Mouse (Mus musculus): ENCODE measurements around the gene Cfap99. TPM values are rescaled to one million over a fixed set of nuclear protein-coding genes. Genes with fewer than 3 reads are reported as not detected.
A peak's percentile ranks its signal among the peaks of the same experiment; 100 is the strongest.

Cfap99 gene
- not detected in 2 replicates for total RNA-seq (2014; fragmentation: Nextera tagmentation)
- total RNA-seq (2017): not detected in 2 replicates

DNA sequence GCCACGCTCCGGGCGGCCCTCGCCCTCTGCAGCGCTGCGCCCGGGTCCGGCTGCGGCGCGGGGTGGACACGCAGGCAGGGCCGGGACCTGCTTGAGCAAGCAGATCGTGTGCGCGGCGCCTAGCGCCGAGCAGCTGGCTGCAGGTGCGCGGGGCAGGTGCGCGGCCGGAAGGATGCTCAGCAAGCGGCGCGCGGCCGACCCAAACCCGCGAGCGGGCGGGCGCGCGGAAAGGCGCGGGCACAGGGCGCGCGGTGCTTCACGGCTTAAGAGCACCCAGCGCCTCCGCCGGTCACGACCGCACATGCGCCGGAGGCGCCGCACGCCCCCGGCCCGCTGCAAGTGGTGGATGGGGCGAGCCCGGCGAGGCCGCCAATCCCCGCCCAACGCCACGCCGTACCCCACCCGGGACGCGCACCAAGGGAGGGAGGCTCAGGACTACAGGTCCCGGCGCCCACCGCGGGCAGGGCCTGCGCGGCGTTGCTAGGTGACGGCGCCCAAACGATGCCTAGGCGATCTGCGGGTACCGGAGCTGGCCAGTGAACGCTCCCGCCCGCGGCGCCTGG is at the start of gene Cfap99, which contains the start of gene Zfyve28:
Cfap99 (plus strand) TSS at position 447 of the 563 bp plus-strand sequence.
Zfyve28 (minus strand) TSS at position 296 of the 563 bp plus-strand sequence.
- 0 out of 2 replicates have a peak, but pooled peaks have one; percentile 30 for ATAC-seq (replicated peaks; ENCODE audit: low FRiP score, low TSS enrichment, poor library complexity, severe bottlenecking)

DNA sequence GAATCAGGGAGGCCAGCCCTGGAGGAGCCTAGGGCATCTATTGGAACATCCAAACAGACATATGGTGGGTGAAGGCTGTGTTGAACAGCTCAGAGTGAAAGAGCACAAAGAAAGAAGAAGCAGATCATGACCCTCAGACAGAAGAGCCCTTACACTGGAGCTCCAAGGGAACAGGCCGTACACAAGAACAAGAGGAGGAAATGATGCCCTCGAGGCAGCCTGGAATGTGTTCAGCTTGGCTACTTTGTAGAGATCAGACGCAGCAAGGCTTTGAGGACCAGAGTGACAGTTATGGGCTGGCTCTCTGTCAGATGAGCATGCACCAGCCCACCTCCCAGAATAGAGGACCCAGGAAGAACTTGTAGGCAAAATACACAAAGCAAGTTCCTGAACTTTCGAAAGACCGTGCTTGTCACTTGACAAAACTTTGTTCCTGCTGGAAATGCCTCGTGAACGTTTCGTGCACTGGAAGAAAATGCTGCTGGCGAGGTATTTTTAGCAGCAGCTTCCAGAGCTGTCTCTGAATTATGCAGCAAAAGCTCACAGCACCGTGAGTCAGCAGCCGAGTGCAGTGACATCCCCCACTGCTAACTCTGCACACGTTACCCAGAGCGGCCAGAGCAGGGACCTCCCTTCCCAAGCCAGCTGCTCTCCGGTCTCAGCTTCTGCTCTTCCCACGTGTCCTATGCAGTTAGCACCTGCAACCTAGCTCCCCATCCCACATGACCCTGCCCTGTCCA is 46.0 kb upstream of the Cfap99 start:
- peak; percentile 68 for ATAC-seq (replicated peaks; ENCODE audit: low FRiP score, low TSS enrichment, poor library complexity, severe bottlenecking)

DNA sequence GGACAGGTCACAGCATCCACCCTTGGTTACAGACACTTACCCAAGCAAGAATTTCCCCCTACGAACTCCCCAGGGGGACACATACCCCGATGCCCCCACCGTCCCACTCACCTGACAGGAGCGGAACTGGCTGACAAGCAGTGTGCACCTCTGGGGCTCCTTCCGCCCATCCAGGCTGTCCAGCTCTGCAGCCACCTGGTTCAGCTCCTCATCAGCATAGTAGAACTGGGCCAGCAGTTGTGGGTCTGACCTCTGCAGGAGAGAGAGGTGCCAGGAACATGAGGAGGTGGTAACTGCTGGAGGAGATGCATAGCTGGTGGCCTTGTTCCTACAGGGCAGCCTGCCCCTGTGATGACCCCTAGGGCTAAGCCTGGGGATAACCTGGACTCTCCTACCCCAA is 45.3 kb upstream of the Cfap99 start:
- no peak for ATAC-seq (replicated peaks; ENCODE audit: low FRiP score, low TSS enrichment, poor library complexity, severe bottlenecking)

DNA sequence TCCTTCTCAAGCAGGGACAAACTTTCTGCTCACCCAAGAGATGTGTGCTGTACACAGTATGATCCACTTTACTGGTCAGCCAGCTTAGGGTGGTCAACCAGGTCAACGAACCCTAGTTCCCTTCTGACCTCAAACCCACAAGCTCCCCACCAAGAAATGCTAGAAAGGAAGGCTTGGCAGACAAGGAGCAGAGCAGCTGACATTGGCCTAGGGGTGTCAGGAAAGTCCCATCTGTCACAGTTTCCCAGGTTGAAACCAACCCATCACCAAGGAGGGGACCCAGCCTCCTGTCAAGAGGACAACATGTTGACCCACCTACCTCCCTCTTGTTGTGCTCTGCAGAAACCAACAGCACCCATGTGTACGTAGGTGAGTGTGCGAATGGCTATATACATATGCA is 42.0 kb upstream of the Cfap99 start:
- ATAC-seq (replicated peaks; ENCODE audit: low FRiP score, low TSS enrichment, poor library complexity, severe bottlenecking): no peak

DNA sequence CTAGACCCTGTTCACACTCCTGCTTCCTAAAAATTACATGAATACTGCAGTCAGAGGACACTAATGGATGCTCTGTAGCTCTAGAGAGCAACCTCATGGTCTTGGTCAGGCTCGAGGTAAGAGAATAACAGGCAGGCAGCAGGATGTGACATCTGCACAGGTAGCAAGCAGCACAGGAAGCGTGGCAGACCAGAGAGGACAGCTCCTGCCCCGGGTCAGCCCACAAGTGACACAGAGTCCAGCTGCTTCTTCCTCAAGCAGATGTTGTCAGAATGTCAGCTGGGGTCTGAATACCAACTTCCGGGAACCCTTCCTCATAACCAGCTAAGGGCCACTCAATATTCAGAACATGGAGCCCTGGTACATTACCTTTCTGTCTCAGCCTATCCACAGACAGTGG is 39.3 kb upstream of the Cfap99 start:
- no peak for ATAC-seq (replicated peaks; ENCODE audit: low FRiP score, low TSS enrichment, poor library complexity, severe bottlenecking)

DNA sequence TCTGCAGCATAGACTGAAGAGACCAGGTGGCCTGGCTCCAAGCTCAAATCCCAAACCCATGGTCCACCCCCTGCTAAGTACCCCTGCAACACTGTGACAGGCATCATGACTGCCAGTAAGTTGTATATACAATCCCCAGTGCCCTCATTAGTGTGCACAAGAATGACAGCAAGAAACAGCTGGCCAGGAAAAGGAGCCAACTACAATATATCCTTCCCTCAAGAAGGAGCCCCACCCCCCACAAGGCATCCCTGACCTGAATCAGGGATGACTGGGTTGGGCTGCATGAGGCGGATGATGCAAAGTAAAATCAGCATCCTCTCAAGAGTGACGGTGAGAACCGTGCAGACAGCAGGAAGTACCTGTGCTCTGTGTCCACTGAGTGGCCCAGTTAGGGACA is 38.3 kb upstream of the Cfap99 start:
- ATAC-seq (replicated peaks; ENCODE audit: low FRiP score, low TSS enrichment, poor library complexity, severe bottlenecking): no peak

DNA sequence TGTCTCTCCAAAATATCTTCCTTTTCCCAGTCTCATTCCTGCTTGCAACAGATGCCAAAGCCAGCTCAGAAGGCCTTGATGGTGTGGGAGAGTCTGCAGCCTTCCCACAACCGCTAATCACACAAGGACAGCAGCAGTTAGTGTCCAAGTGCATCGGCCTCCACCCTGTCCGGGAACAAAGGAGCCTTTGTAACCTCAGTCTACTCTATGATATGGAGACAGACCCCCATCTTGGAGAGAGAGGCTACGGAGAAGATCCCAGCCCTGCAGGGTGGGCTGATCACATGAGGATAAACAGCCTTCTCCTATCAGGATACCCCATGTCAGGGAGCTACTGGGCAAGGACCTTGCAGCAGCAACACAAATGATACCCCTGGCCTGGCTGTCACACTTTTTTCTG is 36.6 kb upstream of the Cfap99 start:
- ATAC-seq (replicated peaks; ENCODE audit: low FRiP score, low TSS enrichment, poor library complexity, severe bottlenecking): no peak

DNA sequence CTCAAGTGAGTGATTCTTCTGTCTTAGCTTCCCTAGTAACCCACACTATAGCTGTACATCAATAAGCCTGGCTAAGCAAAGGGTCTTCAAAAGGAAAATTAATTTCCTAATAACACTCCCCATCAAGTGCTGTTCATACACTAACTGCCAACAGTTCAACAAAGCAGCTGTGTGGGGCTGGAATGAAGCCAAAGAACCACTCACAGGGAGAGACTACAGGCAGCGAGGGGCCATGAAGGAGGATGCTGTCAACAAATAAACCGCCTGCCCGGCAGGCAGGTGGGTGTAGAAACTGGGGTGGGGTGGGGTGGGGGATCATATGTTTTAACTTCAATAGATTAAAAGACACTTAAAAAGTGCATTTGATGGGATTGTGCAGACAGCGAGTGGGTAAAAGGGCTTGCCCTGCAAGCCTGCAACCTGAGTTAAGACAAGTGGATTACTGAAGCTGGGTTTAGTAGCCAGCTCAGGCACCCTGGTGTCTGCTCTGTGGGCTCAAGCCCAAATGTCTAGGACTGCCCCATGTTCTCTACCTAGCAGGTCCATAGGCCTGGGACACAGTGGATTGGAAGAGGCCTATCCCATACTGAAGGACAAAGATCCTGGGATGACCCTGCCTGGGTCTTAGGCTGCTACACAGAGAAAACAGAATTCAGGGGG is 36.0 kb upstream of the Cfap99 start:
- ATAC-seq (replicated peaks; ENCODE audit: low FRiP score, low TSS enrichment, poor library complexity, severe bottlenecking): no peak

DNA sequence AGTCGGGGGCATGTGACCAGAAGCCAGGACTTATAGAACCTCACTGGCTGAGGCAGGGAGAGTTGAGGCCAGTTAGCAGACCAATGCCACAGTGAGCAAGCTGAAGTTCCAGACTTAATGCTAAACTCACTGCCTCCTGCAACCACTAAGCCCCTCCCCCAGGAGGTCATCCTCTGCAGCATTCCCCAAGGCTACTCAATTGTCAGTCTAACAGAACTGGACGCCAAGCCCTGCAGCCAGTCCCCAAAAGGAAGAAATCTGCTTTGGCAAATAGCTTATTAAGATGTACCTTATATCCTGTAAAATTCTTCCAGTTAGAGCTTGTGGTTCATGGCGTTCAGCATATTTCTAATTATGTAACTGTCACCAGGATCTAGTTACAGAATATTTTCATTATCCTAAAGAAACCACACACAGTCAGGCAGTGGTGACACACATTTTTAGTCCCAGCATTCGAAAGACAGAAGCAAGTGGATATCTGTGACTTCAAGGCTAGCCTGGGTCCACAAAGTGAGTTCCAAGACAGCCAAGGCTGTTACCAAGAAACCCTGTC is 35.4 kb upstream of the Cfap99 start:
- no peak for ATAC-seq (replicated peaks; ENCODE audit: low FRiP score, low TSS enrichment, poor library complexity, severe bottlenecking)

DNA sequence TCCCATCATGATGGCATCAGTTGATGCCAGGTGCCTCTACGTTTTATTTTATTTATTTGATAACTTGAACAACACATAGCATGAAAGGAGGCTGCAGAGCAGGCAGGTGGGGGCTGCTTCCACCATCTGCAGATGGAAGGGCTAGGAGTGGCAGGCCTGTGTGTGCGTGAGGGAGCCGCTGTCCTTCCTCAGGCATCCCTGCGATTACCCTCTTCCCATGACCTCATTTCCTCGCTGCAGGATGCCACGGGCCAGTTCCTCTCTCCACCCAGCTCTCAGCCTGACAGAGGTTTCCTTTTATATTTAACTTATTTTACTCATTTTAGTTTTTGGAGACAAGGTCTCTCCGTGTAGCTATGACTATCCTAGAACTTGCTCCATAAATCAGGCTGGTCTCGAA is 34.1 kb upstream of the Cfap99 start:
- ATAC-seq (replicated peaks; ENCODE audit: low FRiP score, low TSS enrichment, poor library complexity, severe bottlenecking): no peak

DNA sequence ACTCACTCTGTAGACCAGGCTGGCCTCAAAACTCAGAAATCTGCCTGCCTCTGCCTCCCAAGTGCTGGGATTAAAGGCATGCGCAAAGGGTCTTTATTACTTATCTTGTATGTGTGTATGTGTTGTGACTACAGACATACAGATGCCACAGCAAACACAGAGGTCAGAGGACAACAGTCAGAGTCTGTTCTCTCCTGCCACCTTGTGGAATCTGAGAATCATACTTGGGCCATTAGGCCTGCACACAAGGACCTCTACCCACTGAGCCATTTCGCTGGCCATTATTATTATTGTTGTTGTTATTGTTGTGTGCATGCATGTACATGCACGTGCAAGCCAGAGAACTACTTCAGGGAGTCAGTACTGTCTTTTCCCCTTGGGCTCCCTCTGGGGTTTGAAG is 33.2 kb upstream of the Cfap99 start:
- no peak for ATAC-seq (replicated peaks; ENCODE audit: low FRiP score, low TSS enrichment, poor library complexity, severe bottlenecking)

DNA sequence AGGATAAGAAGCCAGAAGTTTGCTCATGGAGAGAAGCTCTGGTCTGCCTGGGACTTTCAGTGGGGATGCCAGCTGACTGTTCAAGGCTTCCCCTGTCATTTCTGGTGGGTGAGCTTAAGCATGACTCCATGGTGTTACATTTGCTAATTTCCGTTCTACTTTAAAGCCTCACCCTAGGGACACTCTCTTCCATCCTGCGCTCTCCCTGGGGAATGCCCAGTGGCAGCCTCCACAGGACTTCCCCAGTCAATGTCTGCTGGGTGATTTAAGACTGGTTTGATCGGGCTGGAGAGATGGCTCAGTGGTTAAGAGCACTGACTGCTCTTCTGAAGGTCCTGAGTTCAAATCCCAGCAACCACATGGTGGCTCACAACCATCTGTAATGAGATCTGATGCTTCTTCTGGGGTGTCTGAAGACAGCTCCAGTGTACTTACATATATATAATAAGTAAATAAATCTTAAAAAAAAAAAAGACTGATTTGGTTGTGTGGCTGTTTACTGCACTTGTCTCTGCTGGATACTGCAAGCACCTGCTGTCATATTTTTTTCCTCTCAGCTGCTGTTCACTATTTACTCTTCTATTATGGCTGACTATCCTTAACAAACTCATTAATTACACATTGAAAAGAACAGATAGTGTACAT is 29.1 kb upstream of the Cfap99 start:
- no peak for ATAC-seq (replicated peaks; ENCODE audit: low FRiP score, low TSS enrichment, poor library complexity, severe bottlenecking)

DNA sequence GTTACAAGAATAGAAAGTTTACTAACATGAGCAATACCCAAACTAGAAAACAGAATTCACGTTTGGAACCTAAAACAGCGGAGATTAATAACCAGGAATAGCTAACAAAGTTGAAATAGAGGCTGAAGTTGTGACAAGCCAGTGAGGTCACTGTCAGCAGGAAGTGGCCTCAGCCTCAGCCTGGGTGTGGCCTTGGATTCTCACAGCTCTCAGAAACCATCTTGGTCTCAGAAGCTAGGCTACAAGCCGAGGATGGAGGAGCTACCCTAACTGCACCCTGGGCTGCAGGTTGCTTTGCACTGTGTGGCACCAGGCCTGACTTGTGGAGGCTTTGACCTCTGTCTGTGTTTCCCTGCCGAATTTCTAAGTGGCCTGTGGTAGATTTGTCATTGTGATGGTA is 22.3 kb upstream of the Cfap99 start:
- ATAC-seq (replicated peaks; ENCODE audit: low FRiP score, low TSS enrichment, poor library complexity, severe bottlenecking): no peak

DNA sequence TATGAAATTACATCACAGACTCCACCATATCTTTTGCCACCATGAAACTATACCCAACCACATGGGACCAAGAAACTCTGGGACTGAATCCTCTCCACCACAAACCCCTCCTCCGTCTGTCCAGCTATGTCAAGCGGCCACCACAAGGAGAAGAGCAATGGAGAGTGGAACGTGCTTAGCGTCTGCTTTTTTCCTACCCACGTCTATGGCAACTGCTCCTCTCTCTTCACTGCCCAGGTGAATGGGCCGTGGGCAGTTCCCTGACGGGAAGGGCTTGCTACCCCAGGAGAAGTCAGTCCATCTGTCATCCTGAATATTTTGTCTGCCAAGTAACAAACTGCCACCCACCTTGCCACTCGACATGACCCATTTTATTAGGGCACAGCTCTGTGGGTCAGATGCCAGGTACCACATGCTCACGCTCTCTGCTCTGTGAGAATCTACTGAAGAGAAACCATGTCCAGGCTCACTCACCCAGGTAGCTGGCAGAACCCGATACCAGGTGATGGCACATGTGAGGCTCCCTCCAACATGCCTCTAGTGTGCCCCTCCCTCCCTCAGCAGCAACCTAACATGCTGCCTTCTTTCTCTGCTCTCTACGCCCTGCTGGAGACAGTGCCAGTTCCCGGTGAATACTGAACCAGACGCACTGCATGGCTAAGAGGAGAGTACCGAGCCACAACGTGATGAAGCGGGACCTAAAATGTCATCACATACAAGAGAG is 19.0 kb upstream of the Cfap99 start:
- ATAC-seq (replicated peaks; ENCODE audit: low FRiP score, low TSS enrichment, poor library complexity, severe bottlenecking): peak; percentile 31; the same call in 1 of the 2 replicates

DNA sequence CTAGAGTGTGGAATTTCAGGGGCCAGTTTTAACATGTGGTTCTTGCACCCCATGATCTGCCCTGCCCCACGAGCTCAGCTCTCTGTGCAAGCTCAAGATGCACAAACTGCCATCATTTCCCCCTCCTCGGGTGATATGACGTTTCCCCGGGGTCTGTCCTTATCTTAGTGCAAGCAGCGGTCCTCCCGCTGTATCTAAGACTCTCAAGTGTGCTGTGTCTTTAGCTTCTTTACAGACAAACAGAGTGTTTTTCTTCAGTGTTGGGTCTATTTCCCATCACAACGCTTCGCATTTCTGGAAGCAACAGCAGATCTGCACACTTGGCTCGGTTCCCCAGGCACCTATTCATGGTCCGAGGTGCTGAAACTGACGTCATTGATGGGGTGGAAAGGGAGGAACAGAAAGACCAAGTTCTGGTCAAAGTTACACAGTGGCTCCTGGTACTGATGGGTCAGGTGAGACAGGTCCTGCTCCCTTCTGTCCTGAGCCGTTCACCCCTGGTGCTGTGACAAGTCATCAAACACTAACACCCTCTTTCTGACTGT is 18.4 kb upstream of the Cfap99 start:
- peak; percentile 75 for ATAC-seq (replicated peaks; ENCODE audit: low FRiP score, low TSS enrichment, poor library complexity, severe bottlenecking)

DNA sequence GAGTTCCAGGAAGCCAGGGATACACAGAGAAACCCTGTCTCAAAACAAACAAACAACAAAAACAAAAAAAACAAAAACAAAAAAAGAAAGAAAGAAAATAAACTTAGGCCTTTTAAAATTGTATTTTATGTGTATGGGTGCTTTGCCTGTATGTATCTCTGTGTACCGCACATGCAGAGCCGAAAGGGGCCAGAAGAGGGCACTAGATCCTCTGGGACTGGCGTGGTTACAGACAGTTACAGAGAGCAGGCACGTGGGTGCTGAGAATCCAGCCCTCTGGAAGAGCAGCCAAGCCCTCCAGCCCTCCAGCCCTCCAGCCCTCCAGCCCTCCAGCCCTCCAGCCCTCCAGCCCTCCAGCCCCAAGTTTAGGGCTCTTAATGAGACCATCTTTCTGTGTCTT is 16.7 kb upstream of the Cfap99 start:
- ATAC-seq (replicated peaks; ENCODE audit: low FRiP score, low TSS enrichment, poor library complexity, severe bottlenecking): peak; percentile 72

DNA sequence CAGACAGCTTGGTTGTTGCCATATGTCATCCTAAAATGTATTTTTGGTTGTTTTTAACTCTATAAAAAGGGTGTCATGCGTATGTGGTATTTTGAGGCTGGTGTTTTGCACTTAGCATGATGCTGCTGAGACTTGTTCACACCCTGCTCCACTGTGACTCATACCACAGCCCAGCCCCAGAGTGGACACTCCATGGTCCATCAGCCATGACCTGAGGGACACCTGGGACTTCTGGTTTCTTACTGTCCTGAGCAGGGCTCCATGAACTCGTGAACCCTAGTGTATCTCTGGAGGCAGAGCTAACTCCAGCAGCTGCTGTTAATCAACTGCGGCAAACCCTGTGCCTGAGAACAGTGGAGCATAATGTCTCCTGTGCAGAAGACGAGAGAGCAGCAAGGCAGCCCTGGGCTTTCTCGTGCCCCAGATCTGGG is 15.1 kb upstream of the Cfap99 start:
- no peak for ATAC-seq (replicated peaks; ENCODE audit: low FRiP score, low TSS enrichment, poor library complexity, severe bottlenecking)

DNA sequence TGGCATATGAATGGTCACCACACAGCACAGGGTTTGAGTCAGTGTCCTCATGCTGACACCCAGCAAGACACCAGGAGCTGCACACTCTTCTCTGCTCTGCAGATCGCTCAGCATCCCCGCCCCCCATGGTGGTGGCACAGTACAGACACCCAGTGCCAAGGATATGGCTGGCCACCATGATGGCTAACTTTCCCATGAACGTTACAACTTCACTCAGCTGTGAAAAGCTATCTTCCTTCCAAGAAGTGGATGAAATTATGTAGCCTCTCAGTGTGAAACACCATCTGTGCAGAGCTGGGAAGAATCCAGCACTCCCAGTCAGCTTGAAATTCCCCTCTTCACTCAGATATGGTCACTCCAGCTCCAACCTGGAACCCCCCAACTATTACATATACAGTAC is 14.1 kb upstream of the Cfap99 start:
- ATAC-seq (replicated peaks; ENCODE audit: low FRiP score, low TSS enrichment, poor library complexity, severe bottlenecking): no peak

DNA sequence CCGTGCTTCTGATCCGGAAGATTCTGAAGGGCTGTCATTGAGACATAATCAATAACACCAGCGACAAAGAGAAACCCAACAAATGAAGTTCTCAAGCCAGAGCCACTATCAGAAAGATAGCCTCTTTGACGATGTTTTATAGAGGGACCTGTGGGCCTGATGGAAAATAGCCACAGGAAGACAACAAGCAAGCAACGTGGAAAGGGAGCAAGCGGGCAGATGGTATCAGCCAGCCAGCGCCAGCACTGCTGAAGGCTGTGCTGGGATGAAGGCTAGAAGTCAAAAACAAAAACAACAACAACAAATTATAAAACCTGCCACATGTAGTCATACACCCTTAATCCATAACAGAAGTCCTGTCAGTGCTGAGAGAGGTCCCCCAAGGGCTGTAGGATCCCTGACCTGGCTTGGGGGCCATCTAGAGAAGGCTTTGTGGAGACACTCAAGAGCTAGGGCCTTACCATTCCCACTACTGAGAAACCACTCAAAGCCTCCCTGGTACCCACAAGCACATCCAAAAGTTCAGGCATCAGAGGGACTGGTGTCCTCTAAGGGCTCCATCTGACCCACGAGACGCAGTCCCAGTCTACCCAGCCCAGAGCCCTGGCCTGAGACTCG is 13.6 kb upstream of the Cfap99 start:
- ATAC-seq (replicated peaks; ENCODE audit: low FRiP score, low TSS enrichment, poor library complexity, severe bottlenecking): no peak
